Mouse (Mus musculus): ENCODE data around the gene Atg101.

Atg101 gene

GRCm38 (mm10) chr15:101336474-101337174 lies 52.6 kb downstream of the Atg101 start:
- no peak for DNase-seq (ENCODE audit: low spot score in 2 of 2)

GRCm38 (mm10) chr15:101338359-101338758 lies 54.3 kb downstream of the Atg101 start:
- DNase-seq (ENCODE audit: low spot score in 2 of 2), result no peak

DNA sequence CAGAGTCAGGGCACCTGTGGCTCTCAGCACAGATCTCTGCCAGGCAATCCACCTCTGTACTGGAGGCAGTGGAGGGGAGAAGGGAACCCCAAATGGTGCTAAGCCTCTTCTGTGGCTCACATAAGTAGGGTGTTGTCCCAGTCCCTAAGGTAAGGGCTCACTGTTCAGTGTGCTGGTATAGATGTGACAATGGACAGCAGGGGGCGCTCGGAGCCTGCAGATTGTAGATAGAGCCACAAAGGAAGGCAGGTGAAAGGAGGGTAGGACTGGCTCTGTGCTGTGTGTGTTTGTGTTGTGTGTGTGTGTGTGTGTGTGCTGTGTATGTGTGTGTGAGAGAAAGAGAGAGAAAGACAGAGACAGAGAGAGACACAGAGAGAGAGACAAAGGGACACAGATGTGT lies 55.5 kb downstream of the Atg101 start:
- DNase-seq (ENCODE audit: low spot score in 2 of 2), result peak; percentile 57 to 87

Data from thymus, postnatal 10 days (tissue).